ENCODE assay signal across 10 mouse cellular contexts in the genomic region with DNA sequence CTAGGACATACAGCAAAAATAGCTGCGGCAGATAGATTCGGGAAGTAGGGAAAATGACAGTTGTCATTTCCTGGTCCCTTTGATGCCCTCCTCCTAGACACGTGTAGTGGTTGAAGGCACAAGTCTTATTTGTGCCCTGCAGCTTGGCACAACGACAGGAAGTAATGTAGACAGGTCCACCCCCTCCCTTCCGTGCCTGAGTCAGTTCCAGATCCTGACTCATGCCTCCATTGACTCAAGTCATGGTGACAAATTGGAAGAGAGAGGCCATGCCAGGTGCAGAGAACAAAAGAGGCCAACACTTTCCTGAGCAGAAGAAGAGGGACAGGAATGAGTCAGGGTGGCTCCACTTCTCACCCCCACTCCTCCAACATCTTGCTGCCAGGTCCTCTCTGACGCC. TPM values are rescaled to one million over a fixed set of nuclear protein-coding genes. Genes with fewer than 3 reads are reported as not detected.
A peak's percentile ranks its signal among the peaks of the same experiment; 100 is the strongest.
DNase-seq lines count a peak whose midpoint lies in the region; ATAC-seq and TF ChIP-seq lines count a peak whose summit lies in the region.
"Had no signal": no experiment of that assay in that cellular context is flagged by ENCODE, and none has a peak within 500 bp of the region (broad histone marks: within the 10 kb centered on the region; RNA-seq: fewer than 3 reads in every experiment).

No protein-coding gene starts in this region.

- TF ChIP-seq POLR2A in lung, adult 2 months (IDR thresholded peaks at IDR 0.05; ENCODE audit: borderline replicate concordance, extremely low read depth, low read depth, low read length), result no peak

- 40% methylated on average over 6 of the region's 6 CpGs for WGBS in lung, adult 2 months
- 54% methylated on average over 6 of the region's 6 CpGs for WGBS in stomach, postnatal 0 days
- 74% methylated on average over 6 of the region's 6 CpGs for whole genome bisulfite sequencing in forebrain, embryonic 11.5 days

- ATAC-seq in stomach, postnatal 0 days (ENCODE audit: low FRiP score, low TSS enrichment), result peak; percentile 70
- no peak for ATAC-seq in forebrain, embryonic 11.5 days (replicated peaks; ENCODE audit: low FRiP score)

- no peaks in the 10 kb centered on the region for H3K36me3 ChIP-seq in stomach, postnatal 0 days (ENCODE audit: control insufficient read depth, insufficient read depth, low read length)
- H3K36me3 ChIP-seq in forebrain, embryonic 11.5 days (ENCODE audit: control insufficient read depth, insufficient read depth, low read length), result no peaks in the 10 kb centered on the region
- H3K36me3 ChIP-seq: heart, embryonic 13.5 days; limb, embryonic 13.5 days had no signal

- H3K27me3 ChIP-seq in stomach, postnatal 0 days (ENCODE audit: control insufficient read depth, insufficient read depth, low read length), result no peaks in the 10 kb centered on the region
- H3K27me3 ChIP-seq in forebrain, embryonic 11.5 days (ENCODE audit: control insufficient read depth, insufficient read depth, low read length), result no peaks in the 10 kb centered on the region
- H3K27me3 ChIP-seq: heart, embryonic 13.5 days; limb, embryonic 13.5 days had no signal

- peak; percentile 20 to 33 for DNase-seq in lung, adult 18-20 months
- no peak for DNase-seq in lung, adult 2 months
- DNase-seq in adrenal gland, postnatal 25 days, result peak; percentile 36
- peak; percentile 16 to 22 for DNase-seq in left cerebral cortex, adult 2 months (ENCODE audit: extremely low spot score in 1 of 2, low spot score in 2 of 2)
- DNase-seq in stomach, postnatal 0 days (ENCODE audit: low spot score), result peak; percentile 21
- no peak for DNase-seq in forebrain, embryonic 11.5 days (ENCODE audit: low spot score)
- no peak for DNase-seq in urinary bladder, postnatal 10 days (ENCODE audit: low spot score)
- DNase-seq in urinary bladder, postnatal 4 days (ENCODE audit: low spot score in 2 of 2), result no peak

- intact Hi-C loops in left cerebral cortex, adult 2 months (cut with DNase I), result no loop called here

- no peak overlapping the region for H3K9ac ChIP-seq in stomach, postnatal 0 days (ENCODE audit: low read length)
- no peak overlapping the region for H3K9ac ChIP-seq in forebrain, embryonic 11.5 days (ENCODE audit: low read length)
- H3K9ac ChIP-seq: heart, embryonic 13.5 days; limb, embryonic 13.5 days had no signal

- TF ChIP-seq EP300 in stomach, postnatal 0 days (optimal IDR thresholded peaks at IDR 0.05), result no peak

- H3K4me3 ChIP-seq in lung, adult 2 months (replicated peaks; ENCODE audit: extremely low read depth, low read depth, low read length), result no peak overlapping the region
- no peak overlapping the region for H3K4me3 ChIP-seq in left cerebral cortex, adult 2 months
- H3K4me3 ChIP-seq in stomach, postnatal 0 days (ENCODE audit: low read depth, low read length), result no peak overlapping the region
- no peak overlapping the region for H3K4me3 ChIP-seq in forebrain, embryonic 11.5 days (ENCODE audit: low read depth, low read length)
- H3K4me3 ChIP-seq: heart, embryonic 13.5 days; limb, embryonic 13.5 days had no signal

- H3K4me2 ChIP-seq in stomach, postnatal 0 days (replicated peaks; ENCODE audit: low read depth), result no peak overlapping the region
- H3K4me2 ChIP-seq in forebrain, embryonic 11.5 days (ENCODE audit: low read depth, low read length, severe bottlenecking), result no peak overlapping the region
- H3K4me2 ChIP-seq: heart, embryonic 13.5 days; limb, embryonic 13.5 days had no signal

- 0 out of 2 replicates have a peak, but pooled peaks cover 2% of the 10 kb centered on the region for H3K4me1 ChIP-seq in lung, adult 2 months (ENCODE audit: control insufficient read depth, insufficient read depth, low read length)
- no peaks in the 10 kb centered on the region for H3K4me1 ChIP-seq in stomach, postnatal 0 days (replicated peaks; ENCODE audit: control insufficient read depth, insufficient read depth)
- H3K4me1 ChIP-seq in forebrain, embryonic 11.5 days (replicated peaks; ENCODE audit: control insufficient read depth, insufficient read depth, low read length), result no peaks in the 10 kb centered on the region
- H3K4me1 ChIP-seq: limb, embryonic 13.5 days had no signal

- no peak overlapping the region for H3K27ac ChIP-seq in left cerebral cortex, adult 2 months
- no peak overlapping the region for H3K27ac ChIP-seq in stomach, postnatal 0 days (replicated peaks)
- no peak overlapping the region for H3K27ac ChIP-seq in forebrain, embryonic 11.5 days (ENCODE audit: low read depth, low read length)
- H3K27ac ChIP-seq: heart, embryonic 13.5 days; limb, embryonic 13.5 days had no signal

- TF ChIP-seq CTCF in lung, adult 2 months (IDR thresholded peaks at IDR 0.05; ENCODE audit: insufficient read depth, low read length), result no peak
- TF ChIP-seq CTCF in left cerebral cortex, adult 2 months (IDR thresholded peaks at IDR 0.05), result no peak
- no peak for TF ChIP-seq CTCF in stomach, postnatal 0 days (IDR thresholded peaks at IDR 0.05; ENCODE audit: low read depth)

- H3K9me3 ChIP-seq in stomach, postnatal 0 days (ENCODE audit: control insufficient read depth, low read length), result no peaks in the 10 kb centered on the region
- H3K9me3 ChIP-seq in forebrain, embryonic 11.5 days (ENCODE audit: control insufficient read depth, low read length), result no peaks in the 10 kb centered on the region
- H3K9me3 ChIP-seq: heart, embryonic 13.5 days; limb, embryonic 13.5 days had no signal

RNA-seq across cellular contexts. Expression of gene Araf, which starts 19.4 kb away (rescaled TPM):
- 149 and 167 TPM in 2 replicates for polyA plus RNA-seq in lung, adult 2 months (2012; rRNA removed)
- 135 and 142 TPM in 2 replicates for total RNA-seq in adrenal gland, postnatal 25 days (2021)
- total RNA-seq in left cerebral cortex, adult 2 months (2021), result 100 to 1,000 TPM; 172 to 180 TPM
- polyA plus RNA-seq in stomach, postnatal 0 days (2015; fragmentation: Nextera tagmentation; extraction: Ambion mirVana), result 55.4 and 61.7 TPM in 2 replicates
- polyA plus RNA-seq in forebrain, embryonic 11.5 days (2014; fragmentation: Nextera tagmentation; extraction: Ambion mirVana), result 97.1 and 104 TPM in 2 replicates

RNA-seq across cellular contexts. Expression of gene Timp1, which starts 53.0 kb away (rescaled TPM):
- polyA plus RNA-seq in lung, adult 2 months (2012; rRNA removed), result 14.6 and 15.3 TPM in 2 replicates
- total RNA-seq in adrenal gland, postnatal 25 days (2021), result 29.4 and 31.1 TPM in 2 replicates
- 1 to 10 TPM; 1.0 to 1.3 TPM for total RNA-seq in left cerebral cortex, adult 2 months (2021)
- polyA plus RNA-seq in stomach, postnatal 0 days (2015; fragmentation: Nextera tagmentation; extraction: Ambion mirVana), result 11.7 and 18.8 TPM in 2 replicates
- 5.8 and 7.4 TPM in 2 replicates for polyA plus RNA-seq in forebrain, embryonic 11.5 days (2014; fragmentation: Nextera tagmentation; extraction: Ambion mirVana)

Comparison
In these comparisons a context has a peak if more than half of its experiments do, and no peak if none do; other contexts are left out.
1. DNase-seq: peak in lung, adult 18-20 months (2 of 2), adrenal gland, postnatal 25 days (single experiment), left cerebral cortex, adult 2 months (2 of 2) and stomach, postnatal 0 days (single experiment); none in lung, adult 2 months (single experiment), forebrain, embryonic 11.5 days (single experiment), urinary bladder, postnatal 10 days (single experiment) and urinary bladder, postnatal 4 days (0 of 2).